Mouse (Mus musculus) forebrain, embryonic 11.5 days (tissue): ENCODE results near the gene Shank2. TPM values are rescaled to one million over a fixed set of nuclear protein-coding genes. Genes with fewer than 3 reads are reported as not detected.

Experiments used
- ATAC-seq: fragments of 200-750 bp; cut with Nextera tagmentation; replicated peaks from 2 replicates; pipeline ENCODE4 v1.8.0; 2017; ENCODE audit warnings: moderate TSS enrichment; ENCODE audit not compliant: low FRiP score
- DNase-seq: peaks from one replicate; pipeline ENCODE4 v3.0.0-alpha.2; 2017; ENCODE audit warnings: low spot score
- H3K27ac ChIP-seq: fragments of 300-500 bp; sonication (generic); 2 replicates; pipeline ENCODE4 v1.5.1; 2014; ENCODE audit warnings: low read depth, low read length
- H3K27me3 ChIP-seq: fragments of 300-500 bp; sonication (generic); 2 replicates; pipeline ENCODE4 v1.6.1; 2014; ENCODE audit warnings: mild to moderate bottlenecking, low read length, mixed read lengths; ENCODE audit not compliant: control insufficient read depth, insufficient read depth
- H3K36me3 ChIP-seq: fragments of 300-500 bp; sonication (generic); 2 replicates; pipeline ENCODE4 v1.6.1; 2014; ENCODE audit warnings: mild to moderate bottlenecking, low read length, moderate library complexity, mixed read lengths; ENCODE audit not compliant: control insufficient read depth, insufficient read depth
- H3K4me1 ChIP-seq: fragments of 300-500 bp; sonication (generic); replicated peaks from 2 replicates; pipeline ENCODE4 v1.6.1; 2014; ENCODE audit warnings: low read length, mixed read lengths; ENCODE audit not compliant: control insufficient read depth, insufficient read depth
- H3K4me2 ChIP-seq: fragments of 300-500 bp; sonication (generic); 2 replicates; pipeline ENCODE4 v1.6.1; 2014; ENCODE audit warnings: low read depth, mild to moderate bottlenecking, low read length, moderate library complexity, mixed read lengths; ENCODE audit not compliant: severe bottlenecking
- H3K4me3 ChIP-seq: fragments of 300-500 bp; sonication (generic); 2 replicates; pipeline ENCODE4 v1.5.1; 2014; ENCODE audit warnings: low read depth, low read length
- H3K9ac ChIP-seq: fragments of 300-500 bp; sonication (generic); 2 replicates; pipeline ENCODE4 v1.6.1; 2014; ENCODE audit warnings: low read length
- H3K9me3 ChIP-seq: fragments of 300-500 bp; sonication (generic); 2 replicates; pipeline ENCODE4 v1.6.1; 2016; ENCODE audit warnings: low read length, mixed read lengths; ENCODE audit not compliant: control insufficient read depth
- WGBS: fragments of 180-500 bp; shearing (Covaris S2); extraction: QIAGEN DNeasy Blood & Tissue Kit; methylation state at CpG from one replicate; pipeline ENCODE4 v1.1.7; 2014; 5-methylcytosine and 5-hydroxymethylcytosine counted together
- polyA plus RNA-seq: library from polyadenylated mRNA; unstranded; fragments of >200 nt; fragmentation: Nextera tagmentation; extraction: Ambion mirVana; gene quantifications from 2 replicates; pipeline ENCODE4 v1.2.1, GENCODE M21; 2014

Gene Shank2
- polyA plus RNA-seq, 1 experiment from 2014 or later, result 2.2 TPM

GRCm38 (mm10) chr7:144072856-144073255, 71.1 kb downstream of the Shank2 start:
- Histone ChIP-seq H3K4me1 (no peaks in the 10 kb centered on the region), H3K4me3 (no peak overlapping the region), H3K9ac (no peak overlapping the region), H3K4me2 (no peak overlapping the region), H3K27ac (no peak overlapping the region), H3K9me3 (no peaks in the 10 kb centered on the region), H3K36me3 (no peaks in the 10 kb centered on the region), H3K27me3 (no peaks in the 10 kb centered on the region)
- ATAC-seq, result no peak
- no peak for DNase-seq
- WGBS, result 94% methylated on average over 2 of the region's 2 CpGs

GRCm38 (mm10) chr7:144074718-144075117, 73.0 kb downstream of the Shank2 start:
- ATAC-seq (no peak), DNase-seq (peak; percentile 83)
- Histone ChIP-seq H3K9ac (no peak overlapping the region), H3K27ac (no peak overlapping the region), H3K36me3 (no peaks in the 10 kb centered on the region), H3K9me3 (no peaks in the 10 kb centered on the region), H3K27me3 (no peaks in the 10 kb centered on the region), H3K4me1 (no peaks in the 10 kb centered on the region), H3K4me3 (no peak overlapping the region), H3K4me2 (no peak overlapping the region)
- 18% methylated on average over 3 of the region's 3 CpGs for WGBS

GRCm38 (mm10) chr7:144078661-144079060, 76.9 kb downstream of the Shank2 start:
- WGBS, result 79% methylated on average over 1 of the region's 1 CpGs
- Histone ChIP-seq H3K27me3 (no peaks in the 10 kb centered on the region), H3K4me1 (no peaks in the 10 kb centered on the region), H3K36me3 (no peaks in the 10 kb centered on the region), H3K4me2 (no peak overlapping the region), H3K9ac (no peak overlapping the region), H3K4me3 (no peak overlapping the region), H3K27ac (no peak overlapping the region), H3K9me3 (no peaks in the 10 kb centered on the region)
- ATAC-seq (no peak), DNase-seq (peak; percentile 69)

GRCm38 (mm10) chr7:144079861-144080260, 78.1 kb downstream of the Shank2 start:
- WGBS, result 90% methylated on average over 1 of the region's 1 CpGs
- no peak overlapping the region for H3K27ac ChIP-seq
- no peak overlapping the region for H3K4me2 ChIP-seq
- H3K9ac ChIP-seq, result no peak overlapping the region
- H3K4me3 ChIP-seq, result no peak overlapping the region
- ATAC-seq, result no peak
- no peaks in the 10 kb centered on the region for H3K27me3 ChIP-seq
- DNase-seq, result no peak
- no peaks in the 10 kb centered on the region for H3K4me1 ChIP-seq
- H3K9me3 ChIP-seq, result no peaks in the 10 kb centered on the region
- H3K36me3 ChIP-seq, result no peaks in the 10 kb centered on the region

GRCm38 (mm10) chr7:144081448-144081847, 79.7 kb downstream of the Shank2 start:
- Histone ChIP-seq H3K4me1 (no peaks in the 10 kb centered on the region), H3K4me2 (no peak overlapping the region), H3K27me3 (no peaks in the 10 kb centered on the region), H3K9ac (no peak overlapping the region), H3K27ac (no peak overlapping the region), H3K4me3 (no peak overlapping the region), H3K9me3 (no peaks in the 10 kb centered on the region), H3K36me3 (no peaks in the 10 kb centered on the region)
- ATAC-seq (no peak), DNase-seq (peak; percentile 60)
- 92% methylated on average over 1 of the region's 1 CpGs for WGBS

GRCm38 (mm10) chr7:144081963-144082362, 80.2 kb downstream of the Shank2 start:
- Histone ChIP-seq H3K4me2 (no peak overlapping the region), H3K4me3 (no peak overlapping the region), H3K27ac (no peak overlapping the region), H3K4me1 (no peaks in the 10 kb centered on the region), H3K27me3 (no peaks in the 10 kb centered on the region), H3K36me3 (no peaks in the 10 kb centered on the region), H3K9me3 (no peaks in the 10 kb centered on the region), H3K9ac (no peak overlapping the region)
- DNase-seq (no peak), ATAC-seq (no peak)
- WGBS, result 88% methylated on average over 2 of the region's 2 CpGs

GRCm38 (mm10) chr7:144087277-144087676, 85.5 kb downstream of the Shank2 start:
- ATAC-seq (no peak), DNase-seq (no peak)
- H3K27ac ChIP-seq, result no peak overlapping the region
- H3K9me3 ChIP-seq, result no peaks in the 10 kb centered on the region
- H3K4me2 ChIP-seq, result no peak overlapping the region
- no peaks in the 10 kb centered on the region for H3K4me1 ChIP-seq
- no peak overlapping the region for H3K4me3 ChIP-seq
- no peaks in the 10 kb centered on the region for H3K36me3 ChIP-seq
- H3K27me3 ChIP-seq, result no peaks in the 10 kb centered on the region
- no peak overlapping the region for H3K9ac ChIP-seq
- WGBS, result 70% methylated on average over 2 of the region's 2 CpGs

GRCm38 (mm10) chr7:144094132-144094531, 92.4 kb downstream of the Shank2 start:
- no peak for ATAC-seq
- Histone ChIP-seq H3K4me2 (no peak overlapping the region), H3K4me1 (no peaks in the 10 kb centered on the region), H3K9ac (no peak overlapping the region), H3K27ac (no peak overlapping the region), H3K27me3 (no peaks in the 10 kb centered on the region), H3K4me3 (no peak overlapping the region), H3K9me3 (no peaks in the 10 kb centered on the region), H3K36me3 (no peaks in the 10 kb centered on the region)
- 88% methylated on average over 12 of the region's 12 CpGs for WGBS
- DNase-seq, result no peak

- H3K4me3 ChIP-seq, result no peak overlapping the region
- H3K9me3 ChIP-seq, result no peaks in the 10 kb centered on the region
- no peak overlapping the region for H3K27ac ChIP-seq
- DNase-seq, result no peak
- no peak overlapping the region for H3K9ac ChIP-seq
- no peaks in the 10 kb centered on the region for H3K27me3 ChIP-seq
- WGBS, result 8% methylated on average over 2 of the region's 2 CpGs
- no peak for ATAC-seq
- H3K4me1 ChIP-seq, result no peaks in the 10 kb centered on the region
- H3K4me2 ChIP-seq, result no peak overlapping the region
- no peaks in the 10 kb centered on the region for H3K36me3 ChIP-seq
These were observed 95.6 kb downstream of the Shank2 start for GRCm38 (mm10) chr7:144097314-144097713.
